9 mouse cellular contexts compared by ENCODE assay signal in the genomic region with DNA sequence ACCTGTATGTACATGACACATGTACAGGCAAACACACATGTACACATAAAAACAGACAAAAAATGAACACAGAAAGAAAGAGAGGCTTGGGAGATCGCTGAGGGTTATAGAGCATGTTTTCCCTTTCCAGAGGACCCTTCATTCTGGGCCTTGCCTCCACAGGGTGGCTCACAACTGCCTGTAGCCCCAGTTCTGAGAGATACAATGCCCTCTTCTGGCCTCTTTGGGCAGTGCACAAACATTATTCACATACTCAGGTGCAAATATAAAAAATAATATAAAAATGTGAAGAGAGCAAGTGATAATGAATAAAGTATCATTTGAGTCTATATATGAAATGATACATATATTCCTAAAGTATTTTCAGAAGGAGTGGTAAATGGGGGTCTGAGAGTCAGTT. TPM values are rescaled to one million over a fixed set of nuclear protein-coding genes. Genes with fewer than 3 reads are reported as not detected.
DNase-seq lines count a peak whose midpoint lies in the region; ATAC-seq and TF ChIP-seq lines count a peak whose summit lies in the region.
"Had no signal": no experiment of that assay in that cellular context is flagged by ENCODE, and none has a peak within 500 bp of the region (broad histone marks: within the 10 kb centered on the region; RNA-seq: fewer than 3 reads in every experiment).

No protein-coding gene starts in this region.

- H3K27me3 ChIP-seq in forebrain, postnatal 0 days (ENCODE audit: insufficient read depth, low read length) = no peaks in the 10 kb centered on the region
- no peaks in the 10 kb centered on the region for H3K27me3 ChIP-seq in forebrain, embryonic 14.5 days (replicated peaks; ENCODE audit: control insufficient read depth, insufficient read depth, low read length)
- no peaks in the 10 kb centered on the region for H3K27me3 ChIP-seq in liver, embryonic 14.5 days (ENCODE audit: control insufficient read depth, insufficient read depth, low read length)
- H3K27me3 ChIP-seq in CH12.LX (replicated peaks) = no peaks in the 10 kb centered on the region
- no peaks in the 10 kb centered on the region for H3K27me3 ChIP-seq in neural tube, embryonic 15.5 days (replicated peaks)
- H3K27me3 ChIP-seq in forebrain, embryonic 16.5 days (replicated peaks; ENCODE audit: control insufficient read depth, insufficient read depth, low read length) = no peaks in the 10 kb centered on the region
- H3K27me3 ChIP-seq: stomach, embryonic 15.5 days had no signal

- H3K4me3 ChIP-seq in forebrain, postnatal 0 days (ENCODE audit: low read depth, low read length) = no peak overlapping the region
- H3K4me3 ChIP-seq in forebrain, embryonic 14.5 days (ENCODE audit: low read depth, low read length) = no peak overlapping the region
- H3K4me3 ChIP-seq in liver, embryonic 14.5 days (ENCODE audit: insufficient read depth in 1 of 2, low read depth in 2 of 2, low read length in 2 of 2) = no peak overlapping the region
- no peak overlapping the region for H3K4me3 ChIP-seq in CH12.LX (replicated peaks in 1 of 3; ENCODE audit: low read depth in 2 of 3, low read length in 2 of 3, poor library complexity in 1 of 3)
- no peak overlapping the region for H3K4me3 ChIP-seq in neural tube, embryonic 15.5 days (replicated peaks)
- no peak overlapping the region for H3K4me3 ChIP-seq in forebrain, embryonic 16.5 days (replicated peaks; ENCODE audit: low read length)
- H3K4me3 ChIP-seq: stomach, embryonic 15.5 days had no signal

- H3K9me3 ChIP-seq in forebrain, postnatal 0 days (ENCODE audit: low read length) = no peaks in the 10 kb centered on the region
- no peaks in the 10 kb centered on the region for H3K9me3 ChIP-seq in forebrain, embryonic 14.5 days (replicated peaks; ENCODE audit: control insufficient read depth, low read length)
- no peaks in the 10 kb centered on the region for H3K9me3 ChIP-seq in liver, embryonic 14.5 days (ENCODE audit: control insufficient read depth, low read length)
- no peaks in the 10 kb centered on the region for H3K9me3 ChIP-seq in CH12.LX (replicated peaks; ENCODE audit: low read length)
- H3K9me3 ChIP-seq in neural tube, embryonic 15.5 days (replicated peaks) = no peaks in the 10 kb centered on the region
- H3K9me3 ChIP-seq in forebrain, embryonic 16.5 days (ENCODE audit: control insufficient read depth, low read length) = no peaks in the 10 kb centered on the region
- H3K9me3 ChIP-seq: stomach, embryonic 15.5 days had no signal

- no peak for DNase-seq in forebrain, postnatal 0 days
- DNase-seq in forebrain, embryonic 14.5 days (ENCODE audit: low spot score) = no peak
- DNase-seq in liver, embryonic 14.5 days (ENCODE audit: low read depth in 3 of 3, low spot score in 3 of 3) = no peak
- no peak for DNase-seq in liver
- DNase-seq in CH12.LX (ENCODE audit: extremely low read depth) = peak; percentile 31
- DNase-seq in forelimb bud, embryonic 11.5 days (ENCODE audit: low read depth, low spot score) = peak; percentile 33

- no peak; the same call in none of the 2 replicates for TF ChIP-seq RAD21 in CH12.LX (IDR thresholded peaks at IDR 0.05; ENCODE audit: low read depth, low read length)

- no peak for TF ChIP-seq POLR2A in CH12.LX (IDR thresholded peaks at IDR 0.05; ENCODE audit: low read depth, low read length)

- dilution Hi-C loops in CH12.LX (cut with MboI; ENCODE audit: extremely low pct_ligation_motif_present, extremely low pct_unique_long_range_greater_than_20kb, low sequenced_read_pairs) = no loop called here

- H3K4me1 ChIP-seq in forebrain, postnatal 0 days (ENCODE audit: insufficient read depth) = no peaks in the 10 kb centered on the region
- H3K4me1 ChIP-seq in forebrain, embryonic 14.5 days (ENCODE audit: control insufficient read depth, insufficient read depth, low read length) = no peaks in the 10 kb centered on the region
- H3K4me1 ChIP-seq in liver, embryonic 14.5 days (replicated peaks; ENCODE audit: control insufficient read depth in 2 of 2, insufficient read depth in 2 of 2, low read length in 1 of 2) = no peaks in the 10 kb centered on the region
- peaks cover 0 to 15% of the 10 kb centered on the region in 2 experiments; a peak in 3 of 4 replicates for H3K4me1 ChIP-seq in CH12.LX (ENCODE audit: control insufficient read depth in 1 of 2, insufficient read depth in 2 of 2)
- H3K4me1 ChIP-seq in neural tube, embryonic 15.5 days = no peaks in the 10 kb centered on the region
- no peaks in the 10 kb centered on the region for H3K4me1 ChIP-seq in forebrain, embryonic 16.5 days (replicated peaks; ENCODE audit: control insufficient read depth, insufficient read depth, low read length)
- H3K4me1 ChIP-seq: stomach, embryonic 15.5 days had no signal

- no peak overlapping the region for H3K4me2 ChIP-seq in forebrain, postnatal 0 days (ENCODE audit: low read depth)
- H3K4me2 ChIP-seq in forebrain, embryonic 14.5 days (ENCODE audit: low read length) = no peak overlapping the region
- H3K4me2 ChIP-seq in liver, embryonic 14.5 days (ENCODE audit: low read depth) = no peak overlapping the region
- H3K4me2 ChIP-seq in CH12.LX (ENCODE audit: insufficient read depth, low read depth, poor library complexity, severe bottlenecking) = no peak overlapping the region
- H3K4me2 ChIP-seq in neural tube, embryonic 15.5 days = no peak overlapping the region
- H3K4me2 ChIP-seq in forebrain, embryonic 16.5 days (ENCODE audit: low read length) = no peak overlapping the region
- H3K4me2 ChIP-seq: stomach, embryonic 15.5 days had no signal

- no peaks in the 10 kb centered on the region for H3K36me3 ChIP-seq in forebrain, postnatal 0 days (ENCODE audit: insufficient read depth)
- H3K36me3 ChIP-seq in forebrain, embryonic 14.5 days (ENCODE audit: control insufficient read depth, insufficient read depth, low read length) = no peaks in the 10 kb centered on the region
- H3K36me3 ChIP-seq in liver, embryonic 14.5 days (replicated peaks; ENCODE audit: control insufficient read depth, insufficient read depth, low read depth) = no peaks in the 10 kb centered on the region
- no peaks in the 10 kb centered on the region for H3K36me3 ChIP-seq in CH12.LX (replicated peaks in 1 of 2; ENCODE audit: control insufficient read depth in 1 of 2, insufficient read depth in 1 of 2, low read length in 1 of 2)
- H3K36me3 ChIP-seq in neural tube, embryonic 15.5 days = no peaks in the 10 kb centered on the region
- no peaks in the 10 kb centered on the region for H3K36me3 ChIP-seq in forebrain, embryonic 16.5 days (ENCODE audit: control insufficient read depth, insufficient read depth)
- H3K36me3 ChIP-seq: stomach, embryonic 15.5 days had no signal

- H3K9ac ChIP-seq in forebrain, postnatal 0 days = no peak overlapping the region
- no peak overlapping the region for H3K9ac ChIP-seq in forebrain, embryonic 14.5 days (ENCODE audit: low read length)
- no peak overlapping the region for H3K9ac ChIP-seq in liver, embryonic 14.5 days (replicated peaks)
- no peak overlapping the region for H3K9ac ChIP-seq in CH12.LX (ENCODE audit: insufficient read depth, low read depth)
- no peak overlapping the region for H3K9ac ChIP-seq in neural tube, embryonic 15.5 days (replicated peaks)
- H3K9ac ChIP-seq in forebrain, embryonic 16.5 days (replicated peaks; ENCODE audit: low read depth, low read length) = no peak overlapping the region
- H3K9ac ChIP-seq: stomach, embryonic 15.5 days had no signal

- H3K79me2 ChIP-seq in CH12.LX (replicated peaks; ENCODE audit: control insufficient read depth, extremely low read depth, insufficient read depth, poor library complexity, severe bottlenecking) = no peaks in the 10 kb centered on the region

- H3K27ac ChIP-seq in forebrain, postnatal 0 days (ENCODE audit: low read depth, low read length) = no peak overlapping the region
- no peak overlapping the region for H3K27ac ChIP-seq in forebrain, embryonic 14.5 days (ENCODE audit: low read depth, low read length)
- no peak overlapping the region for H3K27ac ChIP-seq in liver, embryonic 14.5 days
- no peak overlapping the region for H3K27ac ChIP-seq in CH12.LX (ENCODE audit: insufficient read depth, low read depth)
- no peak overlapping the region for H3K27ac ChIP-seq in neural tube, embryonic 15.5 days (replicated peaks)
- H3K27ac ChIP-seq in forebrain, embryonic 16.5 days (ENCODE audit: low read length) = no peak overlapping the region
- H3K27ac ChIP-seq: stomach, embryonic 15.5 days had no signal

- ATAC-seq in forebrain, postnatal 0 days = no peak
- ATAC-seq in forebrain, embryonic 14.5 days = no peak
- ATAC-seq in liver, embryonic 14.5 days (ENCODE audit: insufficient read depth) = no peak
- ATAC-seq in neural tube, embryonic 15.5 days (ENCODE audit: low FRiP score) = no peak
- no peak for ATAC-seq in forebrain, embryonic 16.5 days

- TF ChIP-seq EP300 in liver, embryonic 14.5 days (IDR thresholded peaks at IDR 0.05; ENCODE audit: low read depth) = no peak
- no peak for TF ChIP-seq EP300 in CH12.LX (IDR thresholded peaks at IDR 0.05; ENCODE audit: low read length)

- peak; percentile 37 for TF ChIP-seq CTCF in forebrain, postnatal 0 days (IDR thresholded peaks at IDR 0.05; ENCODE audit: low read depth)
- TF ChIP-seq CTCF in liver, embryonic 14.5 days (IDR thresholded peaks at IDR 0.05; ENCODE audit: low read depth) = peak; percentile 54
- peak; percentile 10 to 62; a peak in 2 of 4 replicates for TF ChIP-seq CTCF in CH12.LX (conservative IDR thresholded peaks at IDR 0.05 in 1 of 2, IDR thresholded peaks at IDR 0.05 in 1 of 2; ENCODE audit: low read depth in 2 of 2, low read length in 2 of 2)

- WGBS in forebrain, postnatal 0 days = 90% methylated on average over 1 of the region's 1 CpGs
- 64% methylated on average over 1 of the region's 1 CpGs for WGBS in forebrain, embryonic 14.5 days
- 57% methylated on average over 1 of the region's 1 CpGs for WGBS in liver, embryonic 14.5 days (ENCODE audit: insufficient replicate concordance)
- 75% methylated on average over 1 of the region's 1 CpGs for WGBS in neural tube, embryonic 15.5 days
- 67% methylated on average over 1 of the region's 1 CpGs for WGBS in forebrain, embryonic 16.5 days

- in situ Hi-C loops in CH12.LX (cut with MboI; ENCODE audit: low pct_ligation_motif_present, low pct_unique_long_range_greater_than_20kb, low sequenced_read_pairs) = no loop called here

RNA-seq across cellular contexts. Expression of a gene that starts 6.5 kb away (rescaled TPM):
- total RNA-seq in forebrain, postnatal 0 days (2014; rRNA removed) = 81.2 and 85.9 TPM in 2 replicates
- polyA plus RNA-seq in forebrain, postnatal 0 days (2015; fragmentation: Nextera tagmentation; extraction: Ambion mirVana) = 88.0 and 96.5 TPM in 2 replicates
- 154 and 174 TPM in 2 replicates for polyA plus RNA-seq in forebrain, embryonic 14.5 days (2014; fragmentation: Nextera tagmentation; extraction: Ambion mirVana)
- polyA plus RNA-seq in liver, embryonic 14.5 days (2012; rRNA removed) = 74.2 and 121 TPM in 2 replicates
- 241 and 245 TPM in 2 replicates for polyA plus RNA-seq in liver, embryonic 14.5 days (2014; fragmentation: Nextera tagmentation; extraction: Ambion mirVana)
- total RNA-seq in CH12.LX (2012; rRNA removed) (179 and 248 TPM in 2 replicates), CH12.LX (2014; rRNA removed) (443 and 624 TPM in 2 replicates)
- polyA plus RNA-seq in CH12.LX (2012; ENCODE audit: insufficient read length, low read depth) = 204 and 235 TPM in 2 replicates
- polyA plus RNA-seq in neural tube, embryonic 15.5 days (2015; fragmentation: Nextera tagmentation; extraction: Ambion mirVana) = 65.7 and 96.3 TPM in 2 replicates
- 106 and 120 TPM in 2 replicates for polyA plus RNA-seq in forebrain, embryonic 16.5 days (2015; fragmentation: Nextera tagmentation; extraction: Ambion mirVana)

RNA-seq across cellular contexts. Expression of a gene that starts 21.5 kb away (rescaled TPM):
- total RNA-seq in forebrain, postnatal 0 days (2014; rRNA removed) = 69.9 and 82.4 TPM in 2 replicates
- polyA plus RNA-seq in forebrain, postnatal 0 days (2015; fragmentation: Nextera tagmentation; extraction: Ambion mirVana) = 53.1 and 60.8 TPM in 2 replicates
- polyA plus RNA-seq in forebrain, embryonic 14.5 days (2014; fragmentation: Nextera tagmentation; extraction: Ambion mirVana) = 42.2 and 50.7 TPM in 2 replicates
- polyA plus RNA-seq in liver, embryonic 14.5 days (2012; rRNA removed) = 11.7 and 13.5 TPM in 2 replicates
- 24.9 and 25.7 TPM in 2 replicates for polyA plus RNA-seq in liver, embryonic 14.5 days (2014; fragmentation: Nextera tagmentation; extraction: Ambion mirVana)
- total RNA-seq in CH12.LX (2012; rRNA removed) (53.0 and 74.0 TPM in 2 replicates), CH12.LX (2014; rRNA removed) (118 and 122 TPM in 2 replicates)
- polyA plus RNA-seq in CH12.LX (2012; ENCODE audit: insufficient read length, low read depth) = 54.9 and 56.3 TPM in 2 replicates
- 71.0 and 80.1 TPM in 2 replicates for polyA plus RNA-seq in neural tube, embryonic 15.5 days (2015; fragmentation: Nextera tagmentation; extraction: Ambion mirVana)
- 53.6 and 54.6 TPM in 2 replicates for polyA plus RNA-seq in forebrain, embryonic 16.5 days (2015; fragmentation: Nextera tagmentation; extraction: Ambion mirVana)

RNA-seq across cellular contexts. Expression of a gene that starts 39.9 kb away (rescaled TPM):
- total RNA-seq in forebrain, postnatal 0 days (2014; rRNA removed) = 0.62 TPM in 1 of 2 replicates, not detected in the other
- polyA plus RNA-seq in forebrain, postnatal 0 days (2015; fragmentation: Nextera tagmentation; extraction: Ambion mirVana) = 1.8 and 2.3 TPM in 2 replicates
- 1.7 and 2.2 TPM in 2 replicates for polyA plus RNA-seq in forebrain, embryonic 14.5 days (2014; fragmentation: Nextera tagmentation; extraction: Ambion mirVana)
- 0.06 and 0.13 TPM in 2 replicates for polyA plus RNA-seq in liver, embryonic 14.5 days (2012; rRNA removed)
- 0.75 and 0.77 TPM in 2 replicates for polyA plus RNA-seq in liver, embryonic 14.5 days (2014; fragmentation: Nextera tagmentation; extraction: Ambion mirVana)
- total RNA-seq in CH12.LX (2012; rRNA removed) = 0.55 and 0.59 TPM in 2 replicates
- total RNA-seq in CH12.LX (2014; rRNA removed) = 8.2 and 11.0 TPM in 2 replicates
- 16.8 and 21.0 TPM in 2 replicates for polyA plus RNA-seq in CH12.LX (2012; ENCODE audit: insufficient read length, low read depth)
- polyA plus RNA-seq in neural tube, embryonic 15.5 days (2015; fragmentation: Nextera tagmentation; extraction: Ambion mirVana) = 2.3 and 3.2 TPM in 2 replicates
- polyA plus RNA-seq in forebrain, embryonic 16.5 days (2015; fragmentation: Nextera tagmentation; extraction: Ambion mirVana) = 2.4 and 2.5 TPM in 2 replicates

Comparison
In these comparisons a context has a peak if more than half of its experiments do, and no peak if none do; other contexts are left out.
1. DNase-seq: peak in CH12.LX (single experiment) and forelimb bud, embryonic 11.5 days (single experiment); none in forebrain, postnatal 0 days (single experiment), forebrain, embryonic 14.5 days (single experiment), liver, embryonic 14.5 days (0 of 3) and liver (single experiment).
2. Peak in every context shown above with its lines, with median percentiles within 50 percentile points of each other: CTCF ChIP-seq.